Mouse (Mus musculus): ENCODE data around the gene Ak8.

Gene Ak8

GRCm38 (mm10) chr2:28797490-28798106 lies 97.6 kb downstream of the Ak8 start:
- no peak for DNase-seq

DNA sequence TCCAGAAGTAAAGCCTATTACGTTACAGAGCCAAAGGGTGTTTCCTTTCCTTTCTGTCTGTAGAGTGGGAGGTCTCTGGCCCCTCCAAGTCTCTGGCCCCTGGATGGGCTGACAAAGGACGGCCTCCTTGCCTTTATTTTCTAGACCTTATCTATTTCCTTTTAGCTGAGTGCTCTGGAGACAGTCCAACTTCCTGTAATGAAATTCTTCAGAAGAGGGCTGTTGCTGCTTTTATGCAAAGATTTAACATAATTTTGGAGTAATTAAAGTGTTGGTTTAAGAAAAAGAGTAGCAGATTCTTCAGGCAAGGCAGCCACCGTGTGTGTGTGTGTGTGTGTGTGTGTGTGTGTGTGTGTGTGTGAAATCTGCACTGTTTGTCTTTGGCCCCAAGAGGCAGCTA lies 98.4 kb downstream of the Ak8 start:
- peak in 1 of 2 experiments; percentile 5 for DNase-seq

- DNase-seq, result no peak
Observed at GRCm38 (mm10) chr2:28799575-28799974, 99.6 kb downstream of the Ak8 start.

DNA sequence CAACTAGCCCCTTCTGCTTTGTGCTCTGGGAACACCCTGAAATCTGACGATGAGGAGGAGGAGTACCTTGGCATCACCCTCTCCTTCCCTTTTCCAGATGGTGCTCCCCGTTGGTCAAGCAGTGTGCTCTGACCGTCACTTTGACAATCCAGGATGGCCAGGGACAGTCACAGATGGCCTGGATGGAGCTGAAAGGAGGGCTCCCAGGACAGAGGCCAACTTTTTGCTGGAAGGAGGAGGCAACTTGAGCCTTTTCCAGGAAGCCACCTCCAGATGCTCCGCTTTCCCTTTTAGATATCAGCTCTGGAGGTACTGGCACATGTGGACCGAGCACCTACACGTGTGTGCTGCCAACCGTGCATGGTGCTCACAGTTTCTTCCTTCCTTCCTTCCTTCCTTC lies 103.4 kb downstream of the Ak8 start:
- no peak for DNase-seq

DNA sequence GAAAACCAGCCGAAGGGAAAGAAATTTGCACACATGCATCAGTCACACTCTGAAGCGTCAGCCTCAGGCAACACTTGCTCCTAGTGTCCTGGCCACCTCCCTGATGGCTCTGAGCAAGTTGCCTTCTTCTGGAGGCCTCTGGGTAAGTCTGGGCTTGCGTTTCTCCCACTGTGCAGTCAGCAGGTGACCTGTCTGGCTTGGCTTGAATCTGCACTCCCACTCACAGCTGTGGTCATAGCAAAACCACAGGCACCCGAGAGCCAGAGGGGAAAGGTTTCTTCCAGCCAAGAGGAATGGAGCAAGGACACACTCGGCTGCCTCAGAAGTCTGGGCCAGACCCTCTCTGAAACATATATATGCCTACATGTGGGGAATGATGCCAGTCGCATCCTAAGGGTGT lies 108.9 kb downstream of the Ak8 start:
- no peak for DNase-seq

DNA sequence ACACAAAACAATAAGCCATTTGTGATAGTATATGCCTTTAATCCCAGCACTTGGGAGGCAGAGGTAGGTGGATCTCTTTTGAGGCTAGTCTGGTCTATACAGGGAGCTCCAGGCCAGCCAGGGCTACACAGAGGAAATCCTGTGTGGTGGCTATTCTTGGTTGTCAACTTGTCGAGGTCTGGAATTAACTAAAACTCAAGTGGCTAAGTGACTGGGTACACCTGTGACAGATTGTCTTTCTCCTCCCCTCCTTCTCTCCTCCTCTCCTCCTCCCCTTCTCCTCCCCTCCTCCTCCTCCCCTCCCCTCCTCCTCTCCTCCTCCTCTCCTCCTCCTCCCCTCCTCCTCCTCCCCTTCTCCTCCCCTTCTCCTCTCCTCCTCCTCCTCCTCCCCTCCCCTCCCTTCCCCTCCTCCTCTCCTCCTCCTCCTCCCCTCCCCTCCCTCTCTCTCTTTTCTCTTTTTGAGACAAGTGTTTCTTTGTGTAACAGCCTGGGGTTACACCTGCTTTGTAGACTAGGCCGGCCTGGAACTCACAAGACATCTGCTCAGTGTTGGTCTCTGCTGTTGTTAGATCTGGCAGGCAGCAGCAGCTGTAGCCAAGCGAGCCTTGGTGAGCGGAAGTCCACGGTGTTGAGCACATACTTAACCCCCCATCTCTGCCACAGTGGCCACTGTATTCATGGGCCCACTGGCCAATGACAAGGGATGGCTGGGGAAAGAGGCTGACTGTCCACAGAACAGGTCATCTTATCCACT lies 110.5 kb downstream of the Ak8 start:
- no peak for DNase-seq

DNA sequence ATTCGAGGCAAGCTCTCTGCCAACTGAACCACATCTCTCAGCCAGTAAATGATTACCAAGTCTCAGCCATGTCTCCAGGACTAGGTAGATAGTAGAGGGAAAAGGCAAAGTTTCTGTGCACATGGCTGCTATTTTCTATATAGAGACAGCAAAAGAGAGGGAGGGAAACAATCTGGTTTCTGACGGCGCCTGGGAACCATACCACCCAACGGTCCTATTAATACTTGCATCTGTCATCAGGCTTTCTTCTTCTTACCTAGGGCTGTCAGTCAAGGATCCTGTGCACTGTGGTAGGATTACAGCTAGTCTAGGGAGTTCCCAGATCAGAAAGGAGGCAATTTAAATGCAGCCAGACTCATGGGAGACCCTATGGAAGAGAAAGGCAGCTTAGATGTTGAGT lies 118.9 kb downstream of the Ak8 start:
- peak; percentile 24 to 29 for DNase-seq

DNA sequence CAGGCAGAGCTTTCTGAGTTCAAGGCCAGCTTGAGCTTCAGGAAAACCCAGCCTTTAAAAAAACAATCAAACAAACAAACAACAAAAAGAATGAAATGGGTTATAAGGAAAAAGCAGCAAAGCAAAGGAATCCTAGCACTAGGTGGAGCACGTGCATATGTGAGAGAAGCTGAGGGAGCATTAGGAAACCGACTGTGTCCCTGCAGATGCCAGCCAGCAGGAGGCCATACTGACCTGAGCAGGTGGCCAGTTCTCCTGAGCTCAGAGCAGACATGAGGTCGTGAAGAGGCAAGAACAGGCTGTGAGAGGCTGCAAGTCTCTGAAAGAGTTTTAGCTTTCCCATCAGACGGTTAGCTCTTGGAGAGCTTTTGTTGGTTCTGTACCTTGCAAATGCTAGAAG lies 129.3 kb downstream of the Ak8 start:
- peak; percentile 27 to 59 for DNase-seq

DNA sequence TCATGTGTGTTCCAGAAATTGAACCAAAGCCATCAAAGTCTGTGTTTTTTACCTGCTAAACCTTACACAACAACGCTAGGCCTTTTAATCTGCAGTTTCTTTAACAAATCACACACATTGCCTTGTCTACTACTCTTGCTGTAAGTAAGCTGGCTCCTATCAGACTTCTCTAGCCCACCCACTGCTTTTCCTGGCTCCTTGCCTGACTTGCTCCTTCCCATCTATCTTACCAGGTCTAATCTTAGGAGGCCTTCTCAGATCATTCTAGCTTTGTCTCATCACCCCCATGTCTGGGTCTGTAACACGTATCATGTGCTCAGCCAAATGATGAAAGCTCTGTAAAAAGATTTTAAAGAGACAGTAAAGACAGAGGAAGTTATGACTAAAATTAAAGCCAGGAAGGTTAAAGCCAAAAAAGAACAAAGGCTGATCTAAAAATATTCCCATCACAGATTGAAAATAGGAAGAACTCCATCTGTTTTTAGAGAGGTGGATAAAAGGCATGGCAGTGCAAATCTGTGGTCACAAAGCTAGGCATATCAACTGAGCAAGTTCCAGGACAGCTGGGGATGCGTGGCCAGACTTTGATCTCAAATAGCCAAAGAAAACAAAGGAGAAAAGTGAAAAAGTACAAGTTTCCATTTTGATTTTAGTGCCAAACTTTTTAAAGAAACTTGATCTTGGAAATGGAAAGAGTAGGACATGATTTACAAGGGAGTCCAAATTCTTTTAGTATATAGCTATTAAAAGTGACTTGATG lies 136.4 kb downstream of the Ak8 start:
- no peak for DNase-seq

DNA sequence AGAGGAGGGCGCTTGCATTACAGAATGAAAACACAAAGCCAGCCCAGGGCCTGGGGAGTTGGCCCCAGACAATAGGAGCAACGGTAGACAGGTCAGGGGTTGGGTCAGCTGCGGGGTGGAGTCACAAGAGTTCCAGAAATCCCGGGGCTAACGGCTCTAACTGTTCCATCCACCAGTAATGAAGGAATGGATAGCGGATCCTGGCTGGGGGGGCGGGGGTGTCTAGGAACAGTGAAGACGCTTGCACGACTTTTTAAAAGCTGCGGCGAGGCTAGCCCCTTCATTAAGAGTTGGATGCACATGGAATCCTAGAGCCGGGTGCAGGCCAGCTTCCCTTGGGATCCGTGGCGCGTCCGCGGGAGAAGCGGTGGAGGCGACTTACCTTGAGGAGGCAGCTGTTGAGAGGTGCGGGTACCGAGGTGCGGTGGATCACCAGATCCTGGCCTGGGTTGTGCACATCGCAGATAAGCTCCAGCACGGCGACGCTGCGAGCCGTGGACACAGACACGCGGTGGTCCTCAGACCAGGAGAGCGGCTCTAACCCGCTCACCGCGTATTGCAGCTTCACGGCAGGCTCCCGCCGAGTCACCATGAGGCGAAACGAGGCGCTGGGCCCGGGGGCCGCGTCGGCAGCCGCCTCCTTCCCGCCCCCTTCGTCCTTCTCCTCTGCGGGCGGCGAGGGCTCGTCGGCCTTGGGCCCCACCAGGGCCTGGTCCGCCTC lies 139.7 kb downstream of the Ak8 start:
- peak in 1 of 2 experiments; percentile 35 for DNase-seq

DNA sequence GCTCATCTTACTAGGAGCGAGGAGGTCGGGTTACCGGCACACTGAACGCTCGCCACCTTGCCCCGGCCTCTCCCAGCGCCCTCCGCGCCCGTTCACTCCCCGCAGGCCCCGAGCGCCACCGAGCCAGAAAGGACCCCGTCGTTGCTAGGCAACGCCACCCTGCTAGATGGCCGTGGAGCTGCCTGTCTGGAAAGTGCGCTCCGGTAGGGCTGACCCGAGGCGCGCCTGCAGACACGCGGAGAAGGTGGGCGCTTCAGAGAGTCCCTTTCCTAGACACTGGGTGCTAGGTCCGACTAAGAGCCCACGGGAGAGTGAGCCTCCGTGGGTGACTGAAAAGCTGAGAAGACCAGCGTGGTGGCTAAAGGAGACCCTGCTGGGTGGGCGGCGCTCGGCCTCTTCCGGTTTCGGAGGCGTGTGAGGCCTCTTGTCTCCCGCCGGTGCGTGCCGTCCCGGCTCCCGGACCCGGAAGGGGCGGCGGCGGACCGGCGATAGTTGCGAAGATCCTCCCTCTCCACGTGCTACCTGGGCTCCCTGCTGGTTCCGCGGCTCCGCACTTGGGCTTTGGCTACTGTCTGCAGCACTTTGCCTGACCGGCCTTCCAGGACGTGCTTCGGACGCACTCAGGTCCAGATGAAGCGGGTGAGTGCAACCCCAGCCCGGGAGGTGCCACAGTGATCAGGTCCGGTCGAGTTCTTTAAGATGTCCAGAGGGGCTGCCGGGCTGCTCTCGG lies 140.4 kb downstream of the Ak8 start, which contains the start of the genes Gtf3c4 and Ddx31:
Gtf3c4 (minus strand) TSS at position 139 of the 730 bp plus-strand sequence.
Ddx31 (plus strand) TSS at position 185 of the 730 bp plus-strand sequence.
- DNase-seq, result peak; percentile 94 to 97

DNA sequence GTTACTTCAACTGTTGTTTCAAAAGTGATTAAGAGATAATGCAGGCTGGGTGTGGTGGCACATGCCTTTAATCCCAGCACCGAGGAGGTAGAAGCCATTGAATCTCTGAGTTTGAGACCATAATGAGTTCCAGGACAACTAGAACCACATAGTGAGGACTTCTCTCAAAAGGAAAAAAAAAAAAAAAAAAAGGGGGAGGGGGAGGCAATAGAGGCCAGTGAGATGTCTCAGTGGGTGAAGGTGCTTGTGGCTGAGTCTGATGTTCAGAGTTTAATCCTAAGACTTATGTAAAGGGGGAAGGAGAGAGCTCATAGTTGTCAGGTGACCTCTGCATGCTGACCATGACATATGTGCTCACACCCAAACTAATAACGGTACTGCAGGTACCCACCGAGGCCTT lies 142.1 kb downstream of the Ak8 start:
- no peak for DNase-seq

DNA sequence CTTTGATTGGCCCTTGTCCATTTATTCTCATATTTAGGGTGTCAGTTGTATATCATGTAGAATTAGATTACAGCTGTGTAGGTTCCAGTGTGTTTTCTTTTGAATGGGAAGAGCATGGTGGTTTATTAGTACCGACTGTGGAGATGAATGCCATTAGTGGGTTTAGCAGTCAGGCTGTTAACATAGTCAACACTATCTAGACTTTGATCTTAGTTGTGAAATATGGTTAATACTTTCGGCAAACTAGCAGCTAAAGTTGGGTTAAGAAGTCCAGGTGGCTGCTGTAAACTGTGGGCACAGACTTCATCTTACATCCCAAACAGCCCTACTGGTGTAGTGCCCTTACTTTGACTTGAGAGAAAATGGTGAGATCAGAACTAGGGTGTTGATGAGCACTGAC lies 148.9 kb downstream of the Ak8 start:
- no peak for DNase-seq

DNA sequence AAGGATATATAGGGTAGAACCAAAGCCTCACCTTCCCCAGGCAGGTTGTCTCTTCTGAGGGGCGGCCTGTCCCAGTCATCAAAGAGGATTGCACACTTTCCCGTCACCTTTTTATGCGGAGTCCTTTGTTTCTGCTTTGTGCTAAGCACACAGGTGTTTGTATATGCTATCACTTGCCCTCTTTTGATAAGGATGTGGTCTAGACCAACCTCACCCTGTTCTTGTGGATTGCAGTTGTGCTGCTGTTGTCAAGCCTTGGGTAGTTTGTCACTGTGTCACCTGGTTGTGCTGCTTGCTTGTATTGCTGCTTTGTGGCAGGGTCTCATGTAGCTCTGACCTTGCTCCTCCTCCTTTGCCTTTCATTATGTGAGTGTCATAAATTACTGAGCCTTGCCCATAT lies 152.6 kb downstream of the Ak8 start:
- no peak for DNase-seq

DNA sequence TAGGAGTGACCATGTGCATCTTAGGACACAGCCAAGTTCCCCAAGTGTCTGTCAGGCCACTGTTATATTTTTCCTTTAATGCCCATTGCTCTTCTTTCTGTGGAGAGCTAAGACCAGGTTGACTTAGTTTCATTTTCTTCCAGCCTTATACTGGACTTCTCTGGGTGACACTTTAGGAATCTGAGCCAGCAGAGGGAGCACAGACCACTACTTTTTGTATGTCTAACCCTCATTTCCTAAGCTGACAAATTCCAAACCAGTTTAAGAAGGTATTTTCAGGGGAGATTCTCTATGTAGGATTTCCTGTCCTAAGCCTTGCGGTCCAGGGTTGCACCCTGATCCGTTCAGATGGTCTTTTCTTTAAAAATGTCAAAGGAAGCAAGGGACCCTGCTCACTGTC lies 155.8 kb downstream of the Ak8 start:
- peak in 1 of 2 experiments; percentile 24 for DNase-seq

DNA sequence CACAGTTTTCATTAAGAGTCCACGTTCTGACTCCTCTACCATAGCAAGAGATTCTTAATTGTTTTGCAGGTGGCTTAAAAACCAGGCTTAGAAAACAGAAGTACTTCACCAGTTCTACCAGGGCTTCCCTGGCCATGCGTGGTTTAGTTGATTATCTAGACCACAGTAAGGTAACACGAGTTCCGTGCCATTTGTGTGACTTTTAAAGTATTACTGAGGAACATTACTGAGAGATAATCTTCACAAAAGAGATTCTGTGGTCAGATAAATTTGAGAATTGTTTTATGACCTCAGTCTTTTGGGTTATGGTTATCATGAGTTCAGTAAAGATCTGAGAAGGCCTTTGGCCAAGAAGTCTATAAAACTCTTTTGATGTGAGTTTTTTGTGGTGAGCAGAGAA lies 159.3 kb downstream of the Ak8 start:
- DNase-seq, result no peak

DNA sequence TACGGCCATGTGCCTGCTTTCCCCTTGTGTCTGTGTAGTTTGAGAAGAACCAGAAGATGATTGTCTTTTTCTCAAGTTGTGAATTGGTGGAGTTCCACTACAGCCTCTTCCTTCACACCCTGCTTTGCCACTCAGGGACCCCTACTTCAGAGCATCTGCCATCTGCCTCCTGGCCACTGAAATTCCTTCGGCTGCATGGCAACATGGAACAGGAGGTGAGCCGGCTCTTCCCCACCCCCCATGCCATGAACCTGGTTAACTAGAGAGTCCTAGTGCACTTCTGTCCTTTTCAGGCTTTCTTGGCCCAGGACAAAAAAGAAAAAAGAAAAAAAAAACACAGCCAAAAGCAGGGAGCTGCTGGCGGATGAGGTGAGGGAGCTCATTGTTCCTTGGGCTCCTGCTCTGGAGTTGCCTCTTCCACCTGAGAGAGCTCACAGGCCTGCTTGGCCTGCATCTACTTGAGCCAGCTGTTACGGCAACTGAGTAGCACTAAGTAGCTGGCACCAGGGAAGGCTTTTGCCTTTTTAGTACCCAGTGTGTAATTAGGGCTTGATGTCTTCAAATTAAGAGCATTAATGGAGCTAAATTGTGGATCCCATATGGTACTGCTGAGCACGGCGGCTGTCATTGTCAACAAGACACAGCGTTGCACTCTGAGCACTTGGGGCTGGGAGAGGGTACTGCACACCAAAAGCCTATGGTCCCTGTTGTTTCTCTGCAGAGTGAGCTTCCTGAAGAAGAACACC lies 160.9 kb downstream of the Ak8 start:
- no peak for DNase-seq

All from kidney, postnatal 36 days (tissue).